8 mouse cellular contexts compared by ENCODE assay signal in the genomic region with DNA sequence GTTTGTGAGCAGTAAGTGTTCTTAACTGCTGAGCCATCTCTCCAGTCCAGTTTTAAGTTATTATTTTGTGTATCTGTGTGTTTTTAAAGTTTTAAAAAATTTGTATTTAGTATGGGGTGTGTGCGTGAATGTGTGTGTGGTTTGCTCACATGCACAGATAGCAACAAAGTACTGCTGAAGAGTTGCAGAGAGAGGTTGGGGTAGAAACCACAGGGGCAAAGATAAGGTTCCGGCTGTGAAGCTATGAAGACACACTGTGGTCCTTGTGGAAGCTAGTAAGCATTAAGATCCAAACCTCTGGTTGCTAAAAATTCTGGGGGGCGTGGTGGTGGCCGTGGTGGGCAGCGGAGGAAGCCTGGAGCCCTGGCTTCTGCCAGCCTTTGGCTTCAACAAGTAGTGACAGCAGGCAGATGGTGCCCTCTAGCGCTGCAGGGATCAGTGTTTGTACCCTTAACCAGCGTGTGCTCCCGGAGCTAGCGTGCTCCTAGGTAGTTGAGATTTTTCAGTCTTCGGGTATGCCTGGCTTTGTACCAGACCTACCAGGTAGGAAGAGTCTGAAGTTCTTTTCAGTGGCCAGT. TPM values are rescaled to one million over a fixed set of nuclear protein-coding genes. Genes with fewer than 3 reads are reported as not detected.
DNase-seq lines count a peak whose midpoint lies in the region; ATAC-seq and TF ChIP-seq lines count a peak whose summit lies in the region.

No protein-coding gene starts in this region.

- peak; percentile 21 for TF ChIP-seq RAD21 in CH12.LX (IDR thresholded peaks at IDR 0.05; ENCODE audit: low read depth, low read length)

- no peak for TF ChIP-seq EP300 in CH12.LX (IDR thresholded peaks at IDR 0.05; ENCODE audit: low read length)

- in situ Hi-C loops in CH12.LX (cut with MboI; ENCODE audit: low pct_ligation_motif_present, low pct_unique_long_range_greater_than_20kb, low sequenced_read_pairs) = no loop called here

- peak in 1 of 2 experiments; percentile 28; a peak in 1 of 4 replicates for TF ChIP-seq CTCF in CH12.LX (conservative IDR thresholded peaks at IDR 0.05 in 1 of 2, IDR thresholded peaks at IDR 0.05 in 1 of 2; ENCODE audit: low read depth in 2 of 2, low read length in 2 of 2)
- peak; percentile 64 for TF ChIP-seq CTCF in kidney, postnatal 0 days (IDR thresholded peaks at IDR 0.05; ENCODE audit: low read depth)
- TF ChIP-seq CTCF in thymus, adult 2 months (IDR thresholded peaks at IDR 0.05; ENCODE audit: borderline replicate concordance, control insufficient read depth, extremely low read depth, insufficient read depth, low read length, poor library complexity) = peak; percentile 76; the same call in 1 of the 2 replicates

- dilution Hi-C loops in CH12.LX (cut with MboI; ENCODE audit: extremely low pct_ligation_motif_present, extremely low pct_unique_long_range_greater_than_20kb, low sequenced_read_pairs) = no loop called here

- no peaks in the 10 kb centered on the region for H3K79me2 ChIP-seq in CH12.LX (replicated peaks; ENCODE audit: control insufficient read depth, extremely low read depth, insufficient read depth, poor library complexity, severe bottlenecking)

- no peak for ATAC-seq in kidney, postnatal 0 days (replicated peaks; ENCODE audit: low FRiP score, low read depth)
- peak; percentile 63 for ATAC-seq in megakaryocyte, adult 5-6 weeks (ENCODE audit: poor library complexity, severe bottlenecking)
- ATAC-seq in hindbrain, embryonic 12.5 days (ENCODE audit: low FRiP score) = no peak

- H3K27me3 ChIP-seq in CH12.LX (replicated peaks) = no peaks in the 10 kb centered on the region
- no peaks in the 10 kb centered on the region for H3K27me3 ChIP-seq in kidney, postnatal 0 days (ENCODE audit: insufficient read depth, low read length)
- no peaks in the 10 kb centered on the region for H3K27me3 ChIP-seq in thymus, adult 2 months (ENCODE audit: control insufficient read depth, insufficient read depth, low read length)
- no peaks in the 10 kb centered on the region for H3K27me3 ChIP-seq in hindbrain, embryonic 12.5 days

- no peak overlapping the region for H3K4me3 ChIP-seq in CH12.LX (replicated peaks in 1 of 3; ENCODE audit: low read depth in 2 of 3, low read length in 2 of 3, poor library complexity in 1 of 3)
- no peak overlapping the region for H3K4me3 ChIP-seq in kidney, postnatal 0 days (replicated peaks; ENCODE audit: low read depth, low read length)
- no peak overlapping the region for H3K4me3 ChIP-seq in thymus, adult 2 months (ENCODE audit: control insufficient read depth, insufficient read depth, low read length)
- no peak overlapping the region for H3K4me3 ChIP-seq in hindbrain, embryonic 12.5 days

- H3K36me3 ChIP-seq in CH12.LX (replicated peaks in 1 of 2; ENCODE audit: control insufficient read depth in 1 of 2, insufficient read depth in 1 of 2, low read length in 1 of 2) = peaks cover 0 to 28% of the 10 kb centered on the region in 2 experiments
- no peaks in the 10 kb centered on the region for H3K36me3 ChIP-seq in kidney, postnatal 0 days (ENCODE audit: insufficient read depth, low read length)
- H3K36me3 ChIP-seq in thymus, adult 2 months (ENCODE audit: control insufficient read depth, insufficient read depth, low read length) = no peaks in the 10 kb centered on the region
- no peaks in the 10 kb centered on the region for H3K36me3 ChIP-seq in hindbrain, embryonic 12.5 days

- H3K4me2 ChIP-seq in CH12.LX (ENCODE audit: insufficient read depth, low read depth, poor library complexity, severe bottlenecking) = no peak overlapping the region
- H3K4me2 ChIP-seq in kidney, postnatal 0 days (ENCODE audit: low read length) = no peak overlapping the region
- no peak overlapping the region for H3K4me2 ChIP-seq in hindbrain, embryonic 12.5 days (replicated peaks)

- H3K9ac ChIP-seq in CH12.LX (ENCODE audit: insufficient read depth, low read depth) = no peak overlapping the region
- H3K9ac ChIP-seq in kidney, postnatal 0 days (ENCODE audit: low read depth, low read length) = no peak overlapping the region
- no peak overlapping the region for H3K9ac ChIP-seq in hindbrain, embryonic 12.5 days

- no peak for TF ChIP-seq POLR2A in CH12.LX (IDR thresholded peaks at IDR 0.05; ENCODE audit: low read depth, low read length)
- TF ChIP-seq POLR2A in thymus, adult 2 months (IDR thresholded peaks at IDR 0.05; ENCODE audit: control insufficient read depth, extremely low read depth, insufficient read depth, low read length, poor library complexity) = no peak

- intact Hi-C loops in gastrocnemius, postnatal 36 days (cut with DNase I) = loop anchor here (2.0 kb wide), 1 partner anchor 79 kb away; no protein-coding TSS in a partner anchor

- peak; percentile 47 for DNase-seq in gastrocnemius, adult 18-20 months (ENCODE audit: low spot score)
- no peak for DNase-seq in gastrocnemius, postnatal 36 days
- no peak for DNase-seq in CH12.LX (ENCODE audit: extremely low read depth)
- peak; percentile 58 to 62 for DNase-seq in cerebellum, postnatal 36 days
- peak; percentile 50 for DNase-seq in kidney, postnatal 0 days (ENCODE audit: low spot score)
- peak; percentile 77 for DNase-seq in thymus, adult 2 months

- no peaks in the 10 kb centered on the region for H3K9me3 ChIP-seq in CH12.LX (replicated peaks; ENCODE audit: low read length)
- no peaks in the 10 kb centered on the region for H3K9me3 ChIP-seq in kidney, postnatal 0 days (replicated peaks; ENCODE audit: low read length)
- no peaks in the 10 kb centered on the region for H3K9me3 ChIP-seq in hindbrain, embryonic 12.5 days (replicated peaks)

- no peak overlapping the region for H3K27ac ChIP-seq in CH12.LX (ENCODE audit: insufficient read depth, low read depth)
- H3K27ac ChIP-seq in kidney, postnatal 0 days = no peak overlapping the region
- H3K27ac ChIP-seq in thymus, adult 2 months (ENCODE audit: control insufficient read depth, insufficient read depth, low read length) = no peak overlapping the region
- H3K27ac ChIP-seq in hindbrain, embryonic 12.5 days = no peak overlapping the region

- WGBS in kidney, postnatal 0 days = 51% methylated on average over 10 of the region's 10 CpGs
- 6% methylated on average over 10 of the region's 10 CpGs for WGBS in thymus, adult 2 months
- 58% methylated on average over 10 of the region's 10 CpGs for WGBS in hindbrain, embryonic 12.5 days

- peaks cover 5 to 10% of the 10 kb centered on the region in 2 experiments for H3K4me1 ChIP-seq in CH12.LX (ENCODE audit: control insufficient read depth in 1 of 2, insufficient read depth in 2 of 2)
- H3K4me1 ChIP-seq in kidney, postnatal 0 days (replicated peaks; ENCODE audit: insufficient read depth, low read length) = no peaks in the 10 kb centered on the region
- H3K4me1 ChIP-seq in thymus, adult 2 months (replicated peaks; ENCODE audit: control insufficient read depth, insufficient read depth, low read length) = peaks cover 15% of the 10 kb centered on the region
- H3K4me1 ChIP-seq in hindbrain, embryonic 12.5 days = peaks cover 3% of the 10 kb centered on the region

TF ChIP-seq in CH12.LX, 34 proteins besides CTCF, POLR2A, EP300 and RAD21 (continues in another document):
- TF ChIP-seq MAX (IDR thresholded peaks at IDR 0.05; ENCODE audit: low read length) = no peak
- TF ChIP-seq ZNF384 (IDR thresholded peaks at IDR 0.05; ENCODE audit: low read depth, low read length) = no peak
- no peak for TF ChIP-seq JUN (IDR thresholded peaks at IDR 0.05; ENCODE audit: insufficient read depth, low read depth, low read length)
- TF ChIP-seq ETS1 (conservative IDR thresholded peaks at IDR 0.05; ENCODE audit: low read depth, low read length) = no peak
- TF ChIP-seq JUND (conservative IDR thresholded peaks at IDR 0.05; ENCODE audit: low read depth, low read length) = no peak
- TF ChIP-seq ZMIZ1 (IDR thresholded peaks at IDR 0.05; ENCODE audit: low read depth, low read length) = no peak
- no peak for TF ChIP-seq CHD1 (IDR thresholded peaks at IDR 0.05; ENCODE audit: low read depth, low read length)
- TF ChIP-seq TBP (conservative IDR thresholded peaks at IDR 0.05; ENCODE audit: low read depth, low read length) = no peak
- TF ChIP-seq RCOR1 (conservative IDR thresholded peaks at IDR 0.05; ENCODE audit: low read depth, low read length) = no peak
- TF ChIP-seq NELFE (IDR thresholded peaks at IDR 0.05; ENCODE audit: low read depth, low read length) = no peak

RNA-seq across cellular contexts. Expression of gene Aacs, which starts 13.7 kb away (rescaled TPM):
- total RNA-seq in gastrocnemius, adult 18-20 months (2021) = 1 to 10 TPM; 2.4 to 5.0 TPM
- total RNA-seq in gastrocnemius, postnatal 36 days (2021) = 1 to 10 TPM; 2.5 to 3.8 TPM
- 21.3 and 24.9 TPM in 2 replicates for total RNA-seq in CH12.LX (2012; rRNA removed)
- total RNA-seq in CH12.LX (2014; rRNA removed) = 34.5 and 48.8 TPM in 2 replicates
- polyA plus RNA-seq in CH12.LX (2012; ENCODE audit: insufficient read length, low read depth) = 39.8 and 58.3 TPM in 2 replicates
- 22.0 and 25.5 TPM in 2 replicates for polyA plus RNA-seq in kidney, postnatal 0 days (2015; fragmentation: Nextera tagmentation; extraction: Ambion mirVana)
- 6.5 and 6.7 TPM in 2 replicates for total RNA-seq in megakaryocyte, adult 5-6 weeks (2015)
- total RNA-seq in megakaryocyte, adult 5-6 weeks (2017) = 17.0 and 19.7 TPM in 2 replicates
- polyA plus RNA-seq in thymus, adult 2 months (2012; rRNA removed) = 51.0 and 61.1 TPM in 2 replicates
- 62.2 and 64.4 TPM in 2 replicates for polyA plus RNA-seq in hindbrain, embryonic 12.5 days (2016; fragmentation: Nextera tagmentation; extraction: Ambion mirVana)

RNA-seq across cellular contexts. Expression of gene Bri3bp, which starts 20.6 kb away (rescaled TPM):
- 1 to 10 TPM; 2.6 to 3.2 TPM for total RNA-seq in gastrocnemius, adult 18-20 months (2021)
- total RNA-seq in gastrocnemius, postnatal 36 days (2021) = 1 to 10 TPM; 3.8 to 4.0 TPM
- 48.4 and 49.6 TPM in 2 replicates for total RNA-seq in CH12.LX (2012; rRNA removed)
- 30.1 and 37.7 TPM in 2 replicates for total RNA-seq in CH12.LX (2014; rRNA removed)
- polyA plus RNA-seq in CH12.LX (2012; ENCODE audit: insufficient read length, low read depth) = 147 and 164 TPM in 2 replicates
- polyA plus RNA-seq in kidney, postnatal 0 days (2015; fragmentation: Nextera tagmentation; extraction: Ambion mirVana) = 46.7 and 47.2 TPM in 2 replicates
- 46.8 and 49.2 TPM in 2 replicates for total RNA-seq in megakaryocyte, adult 5-6 weeks (2015)
- total RNA-seq in megakaryocyte, adult 5-6 weeks (2017) = 19.7 and 26.3 TPM in 2 replicates
- polyA plus RNA-seq in thymus, adult 2 months (2012; rRNA removed) = 22.7 and 26.4 TPM in 2 replicates
- polyA plus RNA-seq in hindbrain, embryonic 12.5 days (2016; fragmentation: Nextera tagmentation; extraction: Ambion mirVana) = 38.1 and 39.9 TPM in 2 replicates

RNA-seq across cellular contexts. Expression of gene Dhx37, which starts 28.0 kb away (rescaled TPM):
- total RNA-seq in gastrocnemius, adult 18-20 months (2021) = 1 to 10 TPM; 4.5 to 5.1 TPM
- 1 to 10 TPM; 3.4 to 4.3 TPM for total RNA-seq in gastrocnemius, postnatal 36 days (2021)
- total RNA-seq in CH12.LX (2012; rRNA removed) (21.0 and 23.8 TPM in 2 replicates), CH12.LX (2014; rRNA removed) (22.7 and 26.0 TPM in 2 replicates)
- 33.0 and 36.9 TPM in 2 replicates for polyA plus RNA-seq in CH12.LX (2012; ENCODE audit: insufficient read length, low read depth)
- polyA plus RNA-seq in kidney, postnatal 0 days (2015; fragmentation: Nextera tagmentation; extraction: Ambion mirVana) = 7.2 and 8.1 TPM in 2 replicates
- 6.6 and 13.9 TPM in 2 replicates for total RNA-seq in megakaryocyte, adult 5-6 weeks (2015)
- total RNA-seq in megakaryocyte, adult 5-6 weeks (2017) = 15.7 and 29.0 TPM in 2 replicates
- polyA plus RNA-seq in thymus, adult 2 months (2012; rRNA removed) = 31.7 and 32.4 TPM in 2 replicates
- polyA plus RNA-seq in hindbrain, embryonic 12.5 days (2016; fragmentation: Nextera tagmentation; extraction: Ambion mirVana) = 16.7 and 18.0 TPM in 2 replicates

Comparison
In these comparisons a context has a peak if more than half of its experiments do, and no peak if none do; other contexts are left out.
1. DNase-seq: peak in gastrocnemius, adult 18-20 months (single experiment), cerebellum, postnatal 36 days (2 of 2), kidney, postnatal 0 days (single experiment) and thymus, adult 2 months (single experiment); none in gastrocnemius, postnatal 36 days (0 of 2) and CH12.LX (single experiment).
2. RNA of gene Bri3bp, which starts 20.6 kb away (total RNA-seq): 30.1 to 49.6 TPM in CH12.LX and 19.7 to 49.2 TPM in megakaryocyte, adult 5-6 weeks; 3.8 to 4.0 TPM in gastrocnemius, postnatal 36 days and 2.6 to 3.2 TPM in gastrocnemius, adult 18-20 months; every median in the first group is over 4 times any median in the second.